Mouse (Mus musculus): ENCODE measurements around the gene Plcxd2.

Plcxd2 gene

GRCm38 (mm10) chr16:45937381-45937780, 72.6 kb downstream of the Plcxd2 start:
- DNase-seq (ENCODE audit: low read depth, low spot score) = no peak

- no peak for DNase-seq (ENCODE audit: low read depth, low spot score)
Measured at GRCm38 (mm10) chr16:45936521-45936920, 73.5 kb downstream of the Plcxd2 start.

- no peak for DNase-seq (ENCODE audit: low read depth, low spot score)
Measured at GRCm38 (mm10) chr16:45935956-45936483, 74.0 kb downstream of the Plcxd2 start.

- DNase-seq (ENCODE audit: low read depth, low spot score) = no peak
Measured at GRCm38 (mm10) chr16:45934721-45935407, 75.2 kb downstream of the Plcxd2 start.

- no peak for DNase-seq (ENCODE audit: low read depth, low spot score)
Measured at GRCm38 (mm10) chr16:45930308-45930707, 79.7 kb downstream of the Plcxd2 start.

- no peak for DNase-seq (ENCODE audit: low read depth, low spot score)
Measured at GRCm38 (mm10) chr16:45928090-45928489, 81.9 kb downstream of the Plcxd2 start.

GRCm38 (mm10) chr16:45927601-45928000, 82.4 kb downstream of the Plcxd2 start:
- no peak for DNase-seq (ENCODE audit: low read depth, low spot score)

- no peak for DNase-seq (ENCODE audit: low read depth, low spot score)
Measured at GRCm38 (mm10) chr16:45926875-45927274, 83.1 kb downstream of the Plcxd2 start.

- no peak for DNase-seq (ENCODE audit: low read depth, low spot score)
Measured at GRCm38 (mm10) chr16:45923731-45924424, 86.1 kb downstream of the Plcxd2 start.

GRCm38 (mm10) chr16:45922546-45923229, 87.3 kb downstream of the Plcxd2 start:
- DNase-seq (ENCODE audit: low read depth, low spot score) = no peak

GRCm38 (mm10) chr16:45919572-45919971, 90.4 kb downstream of the Plcxd2 start:
- no peak for DNase-seq (ENCODE audit: low read depth, low spot score)
